Comparison of ENCODE assay signal across 8 mouse cellular contexts in the genomic region with DNA sequence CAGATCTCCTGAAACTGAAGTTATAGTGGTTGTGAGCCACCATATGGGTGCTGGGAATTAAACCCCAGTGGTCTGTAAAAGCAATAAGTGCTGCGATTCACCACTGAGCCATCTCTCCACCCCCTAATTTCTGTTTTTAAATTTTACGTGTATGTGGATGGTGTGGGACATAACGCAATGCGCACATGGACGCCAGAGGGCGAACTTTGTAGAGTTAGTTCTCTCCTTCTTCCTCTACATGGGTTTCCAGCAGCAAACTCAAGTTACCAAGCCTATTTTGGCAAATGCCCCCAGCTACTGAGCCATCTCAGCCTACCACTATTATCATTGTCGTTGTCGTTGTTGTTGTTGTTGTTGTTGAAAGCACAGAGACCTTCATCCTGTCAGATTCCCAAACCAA. TPM values are rescaled to one million over a fixed set of nuclear protein-coding genes. Genes with fewer than 3 reads are reported as not detected.
DNase-seq lines count a peak whose midpoint lies in the region; ATAC-seq and TF ChIP-seq lines count a peak whose summit lies in the region.

No protein-coding gene starts in this region.

- no peak for DNase-seq in frontal cortex, postnatal 10 days (ENCODE audit: low spot score in 2 of 2)
- no peak for DNase-seq in Patski (ENCODE audit: low read depth, low spot score)
- peak; percentile 67 for DNase-seq in fibroblast of lung, adult 2 months (ENCODE audit: low read depth)
- DNase-seq in heart, postnatal 25 days (ENCODE audit: low spot score), result peak; percentile 44
- DNase-seq in kidney, postnatal 4 days, result peak; percentile 86 to 88
- DNase-seq in spleen, postnatal 4 days (ENCODE audit: low spot score in 2 of 2), result peak; percentile 37 to 73

- CTCF ChIA-PET in Patski (lab: Charles Lee), result interaction anchor here (0.7 to 2.8 kb wide), 15 partner anchors 8 to 184 kb away, joined by 3 to 9 read pairs (median 4); partner anchors contain the start of gene Ssc4d

- no peaks in the 10 kb centered on the region for H3K36me3 ChIP-seq in megakaryocyte, embryonic 14.5 days (replicated peaks; ENCODE audit: low read length)

- peak overlapping the region; percentile 90 for H3K4me3 ChIP-seq in megakaryocyte, embryonic 14.5 days (replicated peaks)

- POLR2A ChIA-PET in Patski (lab: Charles Lee), result interaction anchor here (0.8 kb wide), 1 partner anchor 379 kb away, joined by 10 read pairs; no protein-coding TSS in a partner anchor

- no peaks in the 10 kb centered on the region for H3K27me3 ChIP-seq in Patski
- peaks cover 38% of the 10 kb centered on the region for H3K27me3 ChIP-seq in megakaryocyte, embryonic 14.5 days (replicated peaks)

- H3K9me3 ChIP-seq in megakaryocyte, embryonic 14.5 days, result no peaks in the 10 kb centered on the region

- in situ Hi-C loops in Patski (cut with MboI; ENCODE audit: low pct_unique_long_range_greater_than_20kb), result no loop called here

- peak; percentile 56 for ATAC-seq in frontal cortex, adult (ENCODE audit: low TSS enrichment)
- no peak for ATAC-seq in Patski

- peaks cover 38% of the 10 kb centered on the region for H3K4me1 ChIP-seq in megakaryocyte, embryonic 14.5 days

- intact Hi-C loops in heart, postnatal 25 days (cut with DNase I), result loop anchor here (5.0 kb wide), 1 partner anchor 185 kb away; no protein-coding TSS in a partner anchor

- peak; percentile 72 for TF ChIP-seq CTCF in Patski (IDR thresholded peaks at IDR 0.05)

RNA-seq across cellular contexts. Expression of gene Hspb1, which starts 10.5 kb away (rescaled TPM):
- 616 TPM for polyA plus RNA-seq in Patski (2021)
- total RNA-seq in heart, postnatal 25 days (2021), result 100 to 1,000 TPM; 385 to 513 TPM
- polyA plus RNA-seq in megakaryocyte, embryonic 14.5 days (2012; ENCODE audit: insufficient read depth, low replicate concordance), result 0.79 TPM in 1 of 2 replicates, not detected in the other

RNA-seq across cellular contexts. Expression of gene Ywhag, which starts 57.2 kb away (rescaled TPM):
- 237 TPM for polyA plus RNA-seq in Patski (2021)
- 100 to 1,000 TPM; 285 to 296 TPM for total RNA-seq in heart, postnatal 25 days (2021)
- polyA plus RNA-seq in megakaryocyte, embryonic 14.5 days (2012; ENCODE audit: insufficient read depth, low replicate concordance), result 121 and 148 TPM in 2 replicates

Comparison
In these comparisons a context has a peak if more than half of its experiments do, and no peak if none do; other contexts are left out.
1. DNase-seq: peak in fibroblast of lung, adult 2 months (single experiment), heart, postnatal 25 days (single experiment), kidney, postnatal 4 days (2 of 2) and spleen, postnatal 4 days (2 of 2); none in frontal cortex, postnatal 10 days (0 of 2) and Patski (single experiment).
2. RNA of gene Hspb1, which starts 10.5 kb away (polyA plus RNA-seq): 616 TPM in Patski (single experiment); 0.79 TPM in megakaryocyte, embryonic 14.5 days; every median in the first group is over 100 times any median in the second.